ENCODE assay signal across 10 mouse cellular contexts in the genomic region with DNA sequence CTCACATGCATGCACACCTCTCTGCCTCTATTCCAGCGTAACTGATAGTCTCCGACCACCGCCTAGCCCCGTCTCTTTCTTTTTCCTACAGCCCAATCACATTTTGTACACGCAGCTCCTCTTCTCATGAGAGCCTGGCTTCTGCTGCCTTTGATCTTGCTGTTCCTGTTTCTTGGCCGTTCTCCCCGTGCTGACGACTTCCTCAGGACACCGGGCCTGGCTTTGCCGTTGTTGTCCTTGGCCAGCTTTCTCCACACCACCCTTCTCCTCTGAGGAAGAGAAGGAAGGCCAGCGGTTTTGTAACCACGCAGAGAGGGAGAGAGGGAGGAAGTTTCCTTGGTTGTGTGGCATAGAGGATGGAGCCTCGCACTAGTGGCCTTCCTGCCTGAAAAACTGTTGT.
A peak's percentile ranks its signal among the peaks of the same experiment; 100 is the strongest.
DNase-seq lines count a peak whose midpoint lies in the region; ATAC-seq and TF ChIP-seq lines count a peak whose summit lies in the region.
"Had no signal": no experiment of that assay in that cellular context is flagged by ENCODE, and none has a peak within 500 bp of the region (broad histone marks: within the 10 kb centered on the region; RNA-seq: fewer than 3 reads in every experiment).

No protein-coding gene starts in this region.

- H3K4me1 ChIP-seq in heart, embryonic 16.5 days (ENCODE audit: control insufficient read depth, insufficient read depth, low read length) = peaks cover 69% of the 10 kb centered on the region
- H3K4me1 ChIP-seq in hindbrain, embryonic 11.5 days (replicated peaks; ENCODE audit: control insufficient read depth, insufficient read depth, low read length) = peaks cover 5% of the 10 kb centered on the region; the same call in 1 of the 2 replicates
- H3K4me1 ChIP-seq in neural tube, embryonic 15.5 days = 0 out of 2 replicates have a peak, but pooled peaks cover 3% of the 10 kb centered on the region

- 46% methylated on average over 13 of the region's 13 CpGs for WGBS in heart, embryonic 16.5 days
- WGBS in hindbrain, embryonic 11.5 days = 87% methylated on average over 13 of the region's 13 CpGs
- WGBS in neural tube, embryonic 15.5 days = 82% methylated on average over 13 of the region's 13 CpGs

- no peaks in the 10 kb centered on the region for H3K9me3 ChIP-seq in heart, embryonic 16.5 days (replicated peaks; ENCODE audit: control insufficient read depth, low read length)
- no peaks in the 10 kb centered on the region for H3K9me3 ChIP-seq in hindbrain, embryonic 11.5 days (ENCODE audit: control insufficient read depth, low read length)
- H3K9me3 ChIP-seq in neural tube, embryonic 15.5 days (replicated peaks) = no peaks in the 10 kb centered on the region
- H3K9me3 ChIP-seq: midbrain, embryonic 13.5 days; stomach, embryonic 15.5 days had no signal

- H3K4me2 ChIP-seq in heart, embryonic 16.5 days (ENCODE audit: low read depth, low read length) = no peak overlapping the region
- H3K4me2 ChIP-seq in hindbrain, embryonic 11.5 days (replicated peaks; ENCODE audit: low read depth, low read length) = no peak overlapping the region
- H3K4me2 ChIP-seq in neural tube, embryonic 15.5 days = no peak overlapping the region
- H3K4me2 ChIP-seq: midbrain, embryonic 13.5 days; stomach, embryonic 15.5 days had no signal

- H3K27me3 ChIP-seq in heart, embryonic 16.5 days (ENCODE audit: control insufficient read depth, insufficient read depth, low read length) = no peaks in the 10 kb centered on the region
- H3K27me3 ChIP-seq in hindbrain, embryonic 11.5 days (ENCODE audit: control insufficient read depth, insufficient read depth, low read length) = no peaks in the 10 kb centered on the region
- no peaks in the 10 kb centered on the region for H3K27me3 ChIP-seq in neural tube, embryonic 15.5 days (replicated peaks)
- H3K27me3 ChIP-seq: midbrain, embryonic 13.5 days; stomach, embryonic 15.5 days had no signal

- peaks cover 4% of the 10 kb centered on the region; the same call in 1 of the 2 replicates for H3K36me3 ChIP-seq in heart, embryonic 16.5 days (ENCODE audit: control insufficient read depth, insufficient read depth)
- H3K36me3 ChIP-seq in hindbrain, embryonic 11.5 days (ENCODE audit: control insufficient read depth, insufficient read depth, low read length) = no peaks in the 10 kb centered on the region
- no peaks in the 10 kb centered on the region for H3K36me3 ChIP-seq in neural tube, embryonic 15.5 days
- H3K36me3 ChIP-seq: midbrain, embryonic 13.5 days; stomach, embryonic 15.5 days had no signal

- H3K4me3 ChIP-seq in left cerebral cortex, adult 2 months = no peak overlapping the region
- no peak overlapping the region for H3K4me3 ChIP-seq in heart, embryonic 16.5 days (ENCODE audit: low read length)
- no peak overlapping the region for H3K4me3 ChIP-seq in hindbrain, embryonic 11.5 days (ENCODE audit: low read depth, low read length)
- H3K4me3 ChIP-seq in neural tube, embryonic 15.5 days (replicated peaks) = no peak overlapping the region
- H3K4me3 ChIP-seq: midbrain, embryonic 13.5 days; stomach, embryonic 15.5 days had no signal

- peak in 1 of 2 experiments; percentile 21 for DNase-seq in left cerebral cortex, adult 2 months (ENCODE audit: extremely low spot score in 1 of 2, low spot score in 2 of 2)
- no peak for DNase-seq in left cerebral cortex, postnatal 4 days
- peak; percentile 67 for DNase-seq in fat pad, adult 2 months (ENCODE audit: extremely low read depth, low read depth, low spot score)
- peak; percentile 86 for DNase-seq in lung, postnatal 25 days (ENCODE audit: low spot score)
- no peak for DNase-seq in hindbrain, embryonic 11.5 days (ENCODE audit: low spot score)
- DNase-seq in right cerebral cortex, postnatal 25 days = no peak

- intact Hi-C loops in left cerebral cortex, adult 2 months (cut with DNase I) = no loop called here
- intact Hi-C loops in left cerebral cortex, postnatal 4 days (cut with DNase I) = no loop called here

- peak overlapping the region; percentile 29; the same call in 1 of the 2 replicates for H3K27ac ChIP-seq in left cerebral cortex, adult 2 months
- H3K27ac ChIP-seq in heart, embryonic 16.5 days (ENCODE audit: low read length) = peak overlapping the region; percentile 47
- H3K27ac ChIP-seq in hindbrain, embryonic 11.5 days (ENCODE audit: low read depth, low read length) = no peak overlapping the region
- H3K27ac ChIP-seq in neural tube, embryonic 15.5 days (replicated peaks) = no peak overlapping the region
- H3K27ac ChIP-seq: midbrain, embryonic 13.5 days; stomach, embryonic 15.5 days had no signal

- H3K9ac ChIP-seq in heart, embryonic 16.5 days (ENCODE audit: low read length) = no peak overlapping the region
- H3K9ac ChIP-seq in hindbrain, embryonic 11.5 days (ENCODE audit: low read depth, low read length) = no peak overlapping the region
- no peak overlapping the region for H3K9ac ChIP-seq in neural tube, embryonic 15.5 days (replicated peaks)
- H3K9ac ChIP-seq: midbrain, embryonic 13.5 days; stomach, embryonic 15.5 days had no signal

- TF ChIP-seq CTCF in left cerebral cortex, adult 2 months (IDR thresholded peaks at IDR 0.05) = no peak

- no peak for ATAC-seq in heart, embryonic 16.5 days (replicated peaks; ENCODE audit: extremely low read depth, insufficient read depth, low FRiP score)
- no peak for ATAC-seq in hindbrain, embryonic 11.5 days (ENCODE audit: low FRiP score)
- no peak for ATAC-seq in neural tube, embryonic 15.5 days (ENCODE audit: low FRiP score)
- ATAC-seq: midbrain, embryonic 13.5 days had no signal

Comparison
In these comparisons a context has a peak if more than half of its experiments do, and no peak if none do; other contexts are left out.
1. DNase-seq: peak in fat pad, adult 2 months (single experiment) and lung, postnatal 25 days (single experiment); none in left cerebral cortex, postnatal 4 days (single experiment), hindbrain, embryonic 11.5 days (single experiment) and right cerebral cortex, postnatal 25 days (single experiment).
2. H3K27ac ChIP-seq: peak in left cerebral cortex, adult 2 months (single experiment) and heart, embryonic 16.5 days (single experiment); none in hindbrain, embryonic 11.5 days (single experiment) and neural tube, embryonic 15.5 days (single experiment).